Mouse (Mus musculus) thymus, postnatal 0 days (tissue): ENCODE results near the gene Opn3. TPM values are rescaled to one million over a fixed set of nuclear protein-coding genes. Genes with fewer than 3 reads are reported as not detected.

Experiments
- polyA plus RNA-seq: library from polyadenylated mRNA; unstranded; fragments of >200 nt; fragmentation: Nextera tagmentation; extraction: Ambion mirVana; gene quantifications from 2 replicates; pipeline ENCODE4 v1.2.1, GENCODE M21; 2015

The Opn3 gene
- polyA plus RNA-seq, 1 experiment from 2014 or later: 3.2 TPM

Other genes starting within 250 kb of the Opn3 start
- gene Rgs7, start 200.3 kb downstream of the Opn3 start, polyA plus RNA-seq: 0.12 TPM in 1 of 2 replicates, not detected in the other
- gene Kmo, start 72.4 kb downstream of the Opn3 start, polyA plus RNA-seq: 2.5 and 3.1 TPM in 2 replicates
- gene Fh1, start 67.1 kb downstream of the Opn3 start, polyA plus RNA-seq: 89.6 and 95.5 TPM in 2 replicates
- 1.7 and 1.8 TPM in 2 replicates for gene Chml, start 125 bp upstream of the Opn3 start, polyA plus RNA-seq
- gene Wdr64, start 5.8 kb upstream of the Opn3 start, polyA plus RNA-seq: not detected in 2 replicates
- gene Exo1, start 187.8 kb upstream of the Opn3 start, polyA plus RNA-seq: 57.9 and 64.6 TPM in 2 replicates
- not detected in 2 replicates for gene Gm38100, start 227.6 kb upstream of the Opn3 start, polyA plus RNA-seq